Mouse (Mus musculus): ENCODE results near the gene Fam129c.

DNA sequence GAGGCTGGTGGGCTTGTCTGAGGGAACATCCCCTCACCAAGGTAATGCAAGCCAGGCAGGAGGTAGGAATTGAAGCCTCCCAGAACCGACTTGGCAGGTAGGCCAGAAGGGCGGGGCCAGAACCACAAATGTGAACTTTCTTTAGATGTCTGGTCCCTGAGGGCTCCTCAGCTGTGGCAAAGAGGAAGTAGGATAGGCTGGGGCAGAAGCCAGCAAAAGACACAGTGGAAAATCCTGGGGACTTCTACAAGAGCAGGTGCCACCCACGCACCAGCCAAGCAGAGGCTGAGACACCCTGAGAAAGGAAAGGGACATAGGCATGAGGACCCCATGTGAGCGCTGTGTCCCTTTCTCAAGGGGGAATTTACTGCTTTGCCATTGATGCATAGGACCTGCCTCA lies 650 bp upstream of the Fam129c start:
- TF ChIP-seq EP300 (IDR thresholded peaks at IDR 0.05) = no peak
- no peak for TF ChIP-seq CTCF (IDR thresholded peaks at IDR 0.05)

All from lung, postnatal 0 days (tissue).